Mouse (Mus musculus): ENCODE results near the gene Znhit2. TPM values are rescaled to one million over a fixed set of nuclear protein-coding genes. Genes with fewer than 3 reads are reported as not detected.

Gene Znhit2
- total and polyA plus RNA-seq, 3 experiments, result 27.0 to 37.3 TPM; not detected in 1

DNA sequence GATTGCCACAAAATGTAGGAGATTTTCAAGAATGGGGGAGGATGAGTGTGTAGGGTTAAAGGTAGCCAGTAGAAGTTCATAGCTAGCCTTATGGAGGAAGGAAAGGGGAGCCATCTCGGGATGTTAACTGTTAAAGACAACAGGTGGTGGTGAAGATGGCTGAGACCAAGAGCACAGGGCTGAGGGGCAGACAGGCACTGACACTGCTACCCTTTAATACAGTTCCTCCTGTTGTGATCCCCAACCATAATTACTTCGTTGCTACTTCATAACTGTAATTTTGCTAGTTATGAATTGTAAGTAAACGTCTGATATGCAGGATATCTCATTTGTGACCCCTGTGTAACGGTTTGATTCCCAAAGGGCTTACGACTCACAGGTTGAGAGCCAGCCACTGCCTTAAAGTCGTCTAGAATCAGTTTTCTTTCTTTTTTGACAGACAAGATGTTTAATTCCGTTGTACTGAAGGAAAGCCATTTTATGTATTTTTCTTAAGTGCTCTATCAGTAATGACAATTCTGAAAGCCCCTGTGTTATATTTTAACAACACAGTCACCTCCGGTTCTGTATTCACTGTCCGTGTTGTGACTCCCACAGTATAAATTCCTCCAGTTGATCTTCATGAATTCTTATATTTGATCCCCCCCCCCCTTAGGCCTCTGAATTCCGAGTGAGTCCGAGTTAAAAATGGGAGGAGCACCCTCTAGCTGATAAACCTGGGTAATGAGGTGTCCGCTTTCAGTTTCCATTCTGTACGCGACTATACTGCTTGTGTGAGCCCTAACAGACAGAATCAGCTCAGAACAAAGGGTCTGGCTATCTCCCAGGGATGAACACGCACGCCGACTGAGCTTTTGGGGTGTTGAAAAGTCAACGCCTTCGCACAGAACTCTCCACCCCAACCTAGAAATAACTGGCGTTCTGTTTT, 15.4 kb upstream of the Znhit2 start:
- TF ChIP-seq EP300 (IDR thresholded peaks at IDR 0.05; ENCODE audit: low read depth in 1 of 2, low read length in 2 of 2) (no peak; a peak in 1 of 4 replicates), NRF1 (IDR thresholded peaks at IDR 0.05; ENCODE audit: insufficient read depth, low read depth, low read length, poor library complexity, severe bottlenecking) (no peak), UBTF (IDR thresholded peaks at IDR 0.05; ENCODE audit: borderline replicate concordance, insufficient read depth, low read depth, low read length) (no peak), NELFE (IDR thresholded peaks at IDR 0.05; ENCODE audit: low read depth, low read length) (0 out of 2 replicates have a peak, but pooled peaks have one; percentile 31), MEF2A (IDR thresholded peaks at IDR 0.05; ENCODE audit: extremely low read depth, insufficient replicate concordance, low read depth, low read length, poor library complexity, severe bottlenecking) (no peak), MAX (IDR thresholded peaks at IDR 0.05; ENCODE audit: low read length) (peak; percentile 40), E2F4 (IDR thresholded peaks at IDR 0.05; ENCODE audit: borderline replicate concordance, low read depth, low read length) (no peak), MYB (IDR thresholded peaks at IDR 0.05; ENCODE audit: low read depth, low read length) (no peak), JUND (IDR thresholded peaks at IDR 0.05; ENCODE audit: low read depth, low read length) (no peak), MXI1 (IDR thresholded peaks at IDR 0.05; ENCODE audit: low read depth, low read length) (no peak; the same call in 1 of the 2 replicates), POLR2AphosphoS2 (IDR thresholded peaks at IDR 0.05; ENCODE audit: low read length) (no peak), GATA1 (IDR thresholded peaks at IDR 0.05; ENCODE audit: low read depth, low read length) (peak; percentile 8; the same call in 1 of the 2 replicates), RAD21 (IDR thresholded peaks at IDR 0.05; ENCODE audit: low read depth, low read length) (peak; percentile 1; the same call in 1 of the 2 replicates), POLR2A (IDR thresholded peaks at IDR 0.05; ENCODE audit: control insufficient read depth in 1 of 2, insufficient read depth in 1 of 2, low read depth in 1 of 2, low read length in 2 of 2, poor library complexity in 1 of 2) (no peak; a peak in 1 of 4 replicates), MAFK (IDR thresholded peaks at IDR 0.05; ENCODE audit: borderline replicate concordance, low read depth, low read length) (no peak), ELF1 (IDR thresholded peaks at IDR 0.05; ENCODE audit: low read depth, low read length) (no peak), POLR2AphosphoS5 (IDR thresholded peaks at IDR 0.05; ENCODE audit: borderline replicate concordance, low read depth, low read length) (no peak), USF1 (IDR thresholded peaks at IDR 0.05; ENCODE audit: low read depth, low read length) (no peak), HCFC1 (IDR thresholded peaks at IDR 0.05; ENCODE audit: low read depth, low read length) (peak; percentile 46), MYC (IDR thresholded peaks at IDR 0.05; ENCODE audit: low read depth, low read length) (0 out of 2 replicates have a peak, but pooled peaks have one; percentile 14), KAT2A (conservative IDR thresholded peaks at IDR 0.05; ENCODE audit: low read depth, low read length) (peak; percentile 31; the same call in 1 of the 2 replicates), CHD1 (IDR thresholded peaks at IDR 0.05; ENCODE audit: low read depth, low read length) (peak; percentile 53; the same call in 1 of the 2 replicates), TCF12 (IDR thresholded peaks at IDR 0.05; ENCODE audit: low read depth, low read length) (no peak), MAZ (IDR thresholded peaks at IDR 0.05; ENCODE audit: low read depth, low read length) (peak; percentile 78; the same call in 1 of the 2 replicates), TAL1 (IDR thresholded peaks at IDR 0.05; ENCODE audit: low read length) (no peak), GABPA (IDR thresholded peaks at IDR 0.05; ENCODE audit: low read depth, low read length) (no peak), BHLHE40 (IDR thresholded peaks at IDR 0.05; ENCODE audit: borderline replicate concordance, low read depth, low read length) (no peak), CHD2 (IDR thresholded peaks at IDR 0.05; ENCODE audit: low read length) (no peak), CTCF (IDR thresholded peaks at IDR 0.05 in 2 of 3, conservative IDR thresholded peaks at IDR 0.05 in 1 of 3; ENCODE audit: control insufficient read depth in 1 of 3, insufficient read depth in 1 of 3, low read depth in 2 of 3, low read length in 3 of 3, poor library complexity in 1 of 3, severe bottlenecking in 1 of 3) (peak in 1 of 3 experiments; percentile 11; a peak in 1 of 6 replicates)
- DNase-seq (ENCODE audit: low read depth, low spot score), result peak; percentile 87
- H3K4me1 ChIP-seq (ENCODE audit: control insufficient read depth in 1 of 2, insufficient read depth in 2 of 2, low read length in 2 of 2), result peaks cover 3 to 23% of the 10 kb centered on the region in 2 experiments; a peak in 3 of 4 replicates

More for the DNA sequence above, 15.4 kb upstream of the Znhit2 start:
- no peaks in the 10 kb centered on the region for H3K27me3 ChIP-seq (ENCODE audit: control insufficient read depth in 1 of 2, insufficient read depth in 2 of 2, low read length in 2 of 2)
- H3K36me3 ChIP-seq (ENCODE audit: control insufficient read depth in 1 of 2, insufficient read depth in 2 of 2, low read length in 2 of 2), result peaks cover 0 to 12% of the 10 kb centered on the region in 2 experiments; a peak in 1 of 4 replicates
- peak overlapping the region; percentile 94 for H3K27ac ChIP-seq (ENCODE audit: control insufficient read depth, low read depth, low read length)
- H3K79me2 ChIP-seq (ENCODE audit: control insufficient read depth, insufficient read depth, low read length, poor library complexity), result peaks cover 22% of the 10 kb centered on the region
- peak overlapping the region; percentile 77 for H3K9ac ChIP-seq (ENCODE audit: control insufficient read depth, low read depth, low read length, poor library complexity, severe bottlenecking)
- H3K9me3 ChIP-seq (replicated peaks; ENCODE audit: insufficient read depth, low read length), result no peaks in the 10 kb centered on the region
- H3K4me3 ChIP-seq (ENCODE audit: control insufficient read depth in 1 of 2, insufficient read depth in 1 of 2, low read depth in 2 of 2, low read length in 2 of 2), result peak overlapping the region; percentile 61 to 75

Data from MEL (cell line).